Mouse (Mus musculus) liver, adult 2 months (tissue): Measurements from ENCODE around the gene Ran. TPM values are rescaled to one million over a fixed set of nuclear protein-coding genes. Genes with fewer than 3 reads are reported as not detected.
"Not testable (repeated sequence)": the region's sequence is repeated elsewhere in the genome, so short reads cannot be mapped to it uniquely, and the experiment has no call there.

Source experiments
- DNase-seq: peaks from one replicate; pipeline ENCODE4 v3.0.0-alpha.2; 2011; ENCODE audit warnings: low read depth, low spot score; ENCODE audit errors: extremely low read depth
- H3K27ac ChIP-seq: fragments of 200-500 bp; replicated peaks from 2 replicates; pipeline ENCODE4 v1.5.1; 2012; ENCODE audit warnings: low read depth, mild to moderate bottlenecking, control low read depth, inconsistent platforms, low read length; ENCODE audit not compliant: insufficient read depth
- H3K27me3 ChIP-seq: fragments of 200-500 bp; 2 replicates; pipeline ENCODE4 v1.6.1; 2012; ENCODE audit warnings: mild to moderate bottlenecking, moderate library complexity, low read length, inconsistent platforms; ENCODE audit not compliant: control insufficient read depth, insufficient read depth
- H3K36me3 ChIP-seq: fragments of 200-500 bp; 2 replicates; pipeline ENCODE4 v1.6.1; 2012; ENCODE audit warnings: low read length, inconsistent platforms; ENCODE audit not compliant: control insufficient read depth, insufficient read depth
- H3K4me1 ChIP-seq: fragments of 200-500 bp; 2 replicates; pipeline ENCODE4 v1.6.1; 2011; ENCODE audit warnings: low read length; ENCODE audit not compliant: control insufficient read depth, insufficient read depth
- H3K4me3 ChIP-seq: fragments of 200-500 bp; 2 replicates; pipeline ENCODE4 v1.5.1; 2011; ENCODE audit warnings: low read depth, mild to moderate bottlenecking, control low read depth, low read length, moderate library complexity; ENCODE audit not compliant: insufficient read depth
- H3K79me2 ChIP-seq: fragments of 200-500 bp; 2 replicates; pipeline ENCODE4 v1.6.1; 2012; ENCODE audit warnings: inconsistent platforms, mild to moderate bottlenecking, low read length, moderate library complexity; ENCODE audit not compliant: control insufficient read depth, insufficient read depth
- H3K9ac ChIP-seq: fragments of 200-500 bp; 2 replicates; pipeline ENCODE4 v1.6.1; 2012; ENCODE audit warnings: low read depth, mild to moderate bottlenecking, control low read depth, inconsistent platforms, low read length
- CTCF ChIP-seq: fragments of 200-500 bp; IDR thresholded peaks from 2 replicates; pipeline ENCODE4 v1.5.1; 2011; ENCODE audit warnings: low read depth, low read length, control low read depth
- POLR2A ChIP-seq: fragments of 200-500 bp; IDR thresholded peaks from 2 replicates; pipeline ENCODE4 v1.6.1; 2011; ENCODE audit warnings: low read length, control low read depth; ENCODE audit not compliant: insufficient read depth; ENCODE audit errors: extremely low read depth
- WGBS: fragments of 180-500 bp; shearing (Covaris S2); methylation state at CpG from one replicate; pipeline ENCODE4 v1.1.7; 2018; 5-methylcytosine and 5-hydroxymethylcytosine counted together
- polyA plus RNA-seq: library from polyadenylated mRNA; depleted of rRNA; stranded (reverse); fragments of >200 nt; gene quantifications from 2 replicates; pipeline ENCODE4 v1.2.3, GENCODE M21; 2012; rRNA removed
- total RNA-seq: library from RNA; depleted of rRNA; stranded (reverse); fragments of >200 nt; gene quantifications from 2 replicates; pipeline ENCODE4 v1.2.3, GENCODE M21; 2014; rRNA removed

Gene Ran
- total RNA-seq = 90.9 and 99.5 TPM in 2 replicates
- polyA plus RNA-seq = 46.8 and 50.5 TPM in 2 replicates

DNA sequence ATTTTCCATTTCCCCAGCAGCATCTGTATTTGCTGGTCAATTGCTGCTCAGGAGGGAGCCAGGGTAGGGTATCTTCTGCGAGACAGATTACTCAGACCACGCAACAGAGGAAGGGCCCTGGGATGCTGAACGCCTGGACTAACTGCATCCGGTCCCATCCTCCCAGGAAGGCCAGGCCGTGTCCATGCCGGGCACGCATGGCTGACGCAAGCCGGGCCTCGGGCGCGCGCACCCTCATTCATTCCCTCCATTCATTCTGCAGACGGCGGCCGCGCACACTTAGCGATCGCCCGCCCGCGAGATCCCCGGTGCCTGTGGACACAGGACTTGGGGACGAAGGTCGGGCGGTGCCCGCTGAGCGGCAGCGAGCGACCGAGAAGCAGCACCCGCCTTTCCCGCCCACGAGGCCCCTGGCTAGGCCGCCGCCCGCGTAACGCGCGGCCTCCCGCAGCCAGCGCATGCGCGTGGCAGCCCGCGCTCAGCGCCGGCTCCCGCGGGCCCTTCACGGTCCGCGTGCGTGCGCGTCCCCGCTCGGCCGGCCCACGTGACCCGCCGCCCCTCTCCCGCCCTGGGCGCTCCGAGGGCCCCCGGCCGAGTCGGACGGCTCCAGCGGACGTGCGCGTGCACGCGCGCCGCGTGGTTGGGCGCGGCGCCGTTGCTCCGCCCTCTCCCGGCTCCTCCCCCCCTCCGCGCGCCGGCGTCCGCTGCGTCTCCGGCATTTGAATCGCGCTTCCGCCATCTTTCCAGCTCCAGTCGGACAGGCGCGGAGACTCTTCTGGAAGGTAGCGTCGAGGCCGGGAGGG, at the start of gene Ran:
Ran (plus strand) TSS at position 573 of the 803 bp plus-strand sequence.
- 1% methylated on average over 99 of the region's 102 CpGs for WGBS
- peak; percentile 65 for DNase-seq
- H3K79me2 ChIP-seq = peaks cover 10% of the 10 kb centered on the region
- peaks cover 7% of the 10 kb centered on the region; the same call in 1 of the 2 replicates for H3K36me3 ChIP-seq
- peak within 1 kb of the TSS; percentile 90 for H3K4me3 ChIP-seq
- TF ChIP-seq POLR2A (peak; percentile 73; the same call in 1 of the 2 replicates), CTCF (no peak)
- H3K27ac ChIP-seq = peak within 1 kb of the TSS; percentile 80
- H3K27me3 ChIP-seq = no peaks in the 10 kb centered on the region
- H3K4me1 ChIP-seq = peaks cover 7% of the 10 kb centered on the region
- peak within 1 kb of the TSS; percentile 93 for H3K9ac ChIP-seq

DNA sequence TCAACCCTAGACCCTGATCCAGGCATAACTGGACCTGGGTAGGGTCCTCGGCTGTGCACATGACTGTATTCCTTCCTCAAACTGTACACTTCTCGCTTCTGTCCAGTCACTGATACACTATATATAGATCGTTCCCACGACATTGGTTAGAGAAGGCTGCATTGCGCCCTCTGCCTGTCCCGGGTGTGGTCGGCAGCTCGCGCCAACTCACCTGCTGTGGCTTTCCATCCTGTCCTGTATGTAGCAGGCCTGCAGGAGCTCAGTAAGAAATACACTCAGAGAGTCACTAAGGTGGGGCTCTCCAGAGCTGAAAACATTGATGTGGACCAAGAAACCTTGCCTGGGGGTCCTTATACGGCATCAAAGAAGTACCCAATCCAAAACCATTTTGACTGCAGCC, 49.0 kb upstream of the Ran start:
- no peaks in the 10 kb centered on the region for H3K4me1 ChIP-seq
- H3K27ac ChIP-seq = no peak overlapping the region
- DNase-seq = no peak
- no peaks in the 10 kb centered on the region for H3K36me3 ChIP-seq
- H3K9ac ChIP-seq = no peak overlapping the region
- no peaks in the 10 kb centered on the region for H3K79me2 ChIP-seq
- no peak for TF ChIP-seq CTCF
- no peak for TF ChIP-seq POLR2A
- H3K4me3 ChIP-seq = no peak overlapping the region
- no peaks in the 10 kb centered on the region for H3K27me3 ChIP-seq
- 66% methylated on average over 10 of the region's 10 CpGs for WGBS

GRCm38 (mm10) chr5:128971298-128971697, 48.6 kb upstream of the Ran start:
- Histone ChIP-seq H3K79me2 (no peaks in the 10 kb centered on the region), H3K27me3 (no peaks in the 10 kb centered on the region), H3K4me3 (no peak overlapping the region), H3K9ac (no peak overlapping the region), H3K36me3 (no peaks in the 10 kb centered on the region), H3K4me1 (no peaks in the 10 kb centered on the region), H3K27ac (no peak overlapping the region)
- peak; percentile 18 for DNase-seq
- 17% methylated on average over 14 of the region's 14 CpGs for WGBS
- TF ChIP-seq CTCF (peak; percentile 68), POLR2A (no peak)

GRCm38 (mm10) chr5:128976266-128976665, 43.6 kb upstream of the Ran start:
- 45% methylated on average over 4 of the region's 4 CpGs for WGBS
- H3K27ac ChIP-seq = no peak overlapping the region
- H3K9ac ChIP-seq = no peak overlapping the region
- H3K4me3 ChIP-seq = no peak overlapping the region
- TF ChIP-seq CTCF = peak; percentile 57
- TF ChIP-seq POLR2A = no peak
- no peaks in the 10 kb centered on the region for H3K79me2 ChIP-seq
- H3K4me1 ChIP-seq = no peaks in the 10 kb centered on the region
- H3K36me3 ChIP-seq = no peaks in the 10 kb centered on the region
- no peak for DNase-seq
- H3K27me3 ChIP-seq = no peaks in the 10 kb centered on the region

- WGBS = 74% methylated on average over 1 of the region's 1 CpGs
- not testable (repeated sequence) for H3K79me2 ChIP-seq
These were observed 42.4 kb upstream of the Ran start for GRCm38 (mm10) chr5:128977466-128977865.

DNA sequence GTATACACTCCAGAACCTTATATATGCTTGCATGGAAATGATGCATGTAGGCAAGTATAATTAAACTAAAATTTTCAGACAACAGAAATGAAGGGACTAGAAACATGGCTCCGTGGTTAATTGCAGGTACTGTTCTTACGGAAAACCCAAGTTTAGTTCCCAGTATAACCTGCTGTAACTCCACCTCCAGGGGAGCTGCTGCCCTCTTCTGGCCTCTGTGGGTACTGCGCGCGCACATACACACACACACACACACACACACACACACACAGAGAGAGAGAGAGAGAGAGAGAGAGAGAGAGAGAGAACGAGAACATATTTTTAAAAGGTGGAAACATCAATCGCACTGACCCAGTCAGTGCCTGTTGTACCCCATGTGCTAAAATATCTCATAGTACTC, 40.9 kb upstream of the Ran start:
- no peaks in the 10 kb centered on the region for H3K36me3 ChIP-seq
- WGBS = 97% methylated on average over 7 of the region's 7 CpGs
- TF ChIP-seq CTCF (peak; percentile 12; the same call in 1 of the 2 replicates), POLR2A (no peak)

More at GRCm38 (mm10) chr5:128977466-128977865, 42.4 kb upstream of the Ran start:
- not testable (repeated sequence) for H3K27me3 ChIP-seq, H3K9ac ChIP-seq, DNase-seq, H3K4me1 ChIP-seq, H3K36me3 ChIP-seq, H3K27ac ChIP-seq, H3K4me3 ChIP-seq

More for the DNA sequence above, 40.9 kb upstream of the Ran start:
- Histone ChIP-seq H3K4me1 (peaks cover 1% of the 10 kb centered on the region; the same call in 1 of the 2 replicates), H3K27me3 (no peaks in the 10 kb centered on the region), H3K27ac (no peak overlapping the region), H3K9ac (no peak overlapping the region), H3K4me3 (no peak overlapping the region), H3K79me2 (no peaks in the 10 kb centered on the region)
- no peak for DNase-seq
